Mouse (Mus musculus) lung, postnatal 14 days (tissue): ENCODE results near the gene Vmn2r83.
"Not testable (repeated sequence)": the region's sequence is repeated elsewhere in the genome, so short reads cannot be mapped to it uniquely, and the experiment has no call there.

Source experiments
- DNase-seq: peaks from one replicate; pipeline ENCODE4 v3.0.0; 2021

The Vmn2r83 gene

GRCm38 (mm10) chr10:79468431-79468830, at the start of gene Vmn2r83:
Gene Vmn2r83 (plus strand): TSS chr10:79468731.
- no peak for DNase-seq

- DNase-seq = not testable (repeated sequence)
These were observed 33.2 kb upstream of the Vmn2r83 start for GRCm38 (mm10) chr10:79435141-79435820.

- DNase-seq = no peak
These were observed 27.4 kb downstream of the Vmn2r83 start for GRCm38 (mm10) chr10:79495886-79496285.

GRCm38 (mm10) chr10:79496701-79497288, 28.3 kb downstream of the Vmn2r83 start:
- no peak for DNase-seq

GRCm38 (mm10) chr10:79502830-79503644, 34.5 kb downstream of the Vmn2r83 start:
- no peak for DNase-seq

GRCm38 (mm10) chr10:79506709-79507108, 38.2 kb downstream of the Vmn2r83 start:
- no peak for DNase-seq

DNA sequence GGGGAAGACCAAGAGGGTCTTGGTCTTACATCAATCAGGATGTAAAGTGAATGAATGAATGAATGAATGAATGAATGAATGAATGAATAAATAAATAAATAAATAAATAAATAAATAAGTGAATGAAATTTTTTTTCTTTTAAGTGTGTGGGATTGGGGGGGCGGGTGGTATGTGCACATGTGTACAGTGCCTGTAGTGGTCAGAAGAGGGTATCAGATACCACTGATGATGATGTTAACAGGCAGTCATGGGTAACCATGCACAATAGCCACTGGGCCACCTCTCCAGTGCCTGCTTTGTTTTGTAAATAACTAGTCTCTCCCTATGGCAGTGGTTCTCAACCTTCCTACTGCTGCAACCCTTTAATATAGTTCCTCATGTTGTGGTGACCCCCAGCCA, 55.9 kb downstream of the Vmn2r83 start:
- DNase-seq = no peak

DNA sequence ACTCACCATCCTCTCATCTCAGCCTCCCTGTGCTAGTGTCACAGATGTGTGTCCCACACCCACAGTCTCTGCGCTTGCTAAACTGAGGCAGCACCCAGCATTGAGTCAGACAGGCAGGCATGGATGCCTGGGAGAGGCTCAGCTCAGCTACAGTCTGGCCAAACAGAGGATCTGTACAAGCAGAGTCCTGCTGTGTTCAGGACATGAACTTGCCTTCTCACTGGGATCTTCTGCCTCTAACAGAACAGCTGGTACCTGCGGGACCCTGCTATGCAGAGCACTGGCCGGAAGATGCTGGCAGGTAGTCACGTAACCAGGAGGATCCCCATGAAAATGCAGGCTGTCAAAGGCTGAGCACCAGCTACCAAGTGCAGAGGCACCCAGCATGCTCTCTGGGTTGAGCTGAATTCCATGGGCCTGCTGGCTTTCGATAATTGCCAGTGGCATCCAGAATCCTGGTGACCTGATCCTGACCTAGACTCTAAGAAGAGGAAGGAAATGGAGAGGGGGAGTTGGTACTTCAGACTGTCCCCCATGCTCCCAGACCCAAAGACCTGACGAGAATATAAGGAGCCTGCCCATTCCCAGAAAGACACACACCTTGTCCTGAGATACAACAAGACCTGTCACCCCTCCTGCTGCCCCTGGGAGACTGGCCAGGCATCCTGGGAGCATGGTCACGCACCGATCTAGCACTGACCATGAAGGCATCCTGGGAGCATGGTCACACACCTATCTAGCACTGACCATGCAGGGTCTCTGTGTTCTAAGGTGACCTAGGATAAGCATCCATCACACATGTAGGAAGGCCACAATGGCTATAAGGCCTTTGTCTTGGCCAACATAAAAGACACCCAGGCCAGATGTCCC, 57.2 kb downstream of the Vmn2r83 start:
- no peak for DNase-seq

DNA sequence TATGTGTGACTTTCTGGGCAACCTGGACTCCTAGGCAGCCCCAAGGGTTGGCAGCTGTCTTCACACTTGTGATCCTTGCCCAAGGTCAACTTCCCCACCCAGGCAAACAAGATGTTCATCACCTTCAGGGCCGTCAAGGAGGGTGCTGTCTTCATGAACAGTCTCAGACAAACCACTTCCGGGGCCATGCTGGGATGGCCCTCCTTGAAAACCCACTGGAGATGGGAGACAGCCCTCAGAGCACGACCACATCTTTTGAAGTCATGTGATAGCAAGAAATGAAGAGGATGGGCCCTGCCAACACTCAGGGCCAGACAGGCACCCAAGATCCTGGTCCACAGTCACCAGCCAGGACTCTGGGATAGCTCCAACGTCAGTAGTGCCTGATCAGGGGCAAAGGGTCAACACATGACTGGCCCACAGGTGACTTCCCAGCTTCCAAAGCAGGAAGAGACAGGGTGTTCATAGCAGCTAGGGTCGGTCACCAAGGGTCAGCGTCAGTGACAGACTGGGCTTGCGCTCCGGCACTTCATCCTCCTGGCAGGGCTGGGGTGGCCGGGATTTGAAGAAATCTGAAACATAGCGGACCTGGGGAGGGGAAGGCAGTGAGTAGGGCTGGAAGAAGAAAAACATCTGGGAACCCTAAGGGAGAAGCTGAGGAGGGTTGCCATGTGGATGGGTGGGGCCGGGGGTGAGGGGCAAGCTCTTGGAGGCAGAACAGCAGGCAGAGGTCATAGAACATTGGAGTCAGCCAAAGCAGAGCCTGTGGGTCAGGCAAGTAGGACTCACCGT, 58.3 kb downstream of the Vmn2r83 start:
- no peak for DNase-seq

DNA sequence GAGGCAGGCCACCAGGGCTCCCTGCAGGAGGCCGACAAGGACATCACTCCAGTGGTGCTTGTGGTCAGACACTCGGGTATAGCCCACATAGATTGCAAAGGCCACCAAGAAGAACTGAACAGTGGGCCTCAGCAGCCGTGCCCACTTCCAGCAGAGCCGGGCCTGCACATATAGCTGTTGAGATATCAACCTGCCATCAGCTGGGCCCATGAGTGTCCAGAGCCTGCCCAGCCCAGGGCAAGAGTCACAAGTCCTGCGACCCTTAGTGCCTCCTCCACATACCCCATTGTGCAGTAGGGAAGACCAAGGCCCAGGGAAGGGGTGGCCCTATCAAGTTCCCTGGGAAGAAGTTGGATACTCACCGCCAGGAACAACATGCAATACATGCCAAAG, 58.9 kb downstream of the Vmn2r83 start:
- no peak for DNase-seq

DNA sequence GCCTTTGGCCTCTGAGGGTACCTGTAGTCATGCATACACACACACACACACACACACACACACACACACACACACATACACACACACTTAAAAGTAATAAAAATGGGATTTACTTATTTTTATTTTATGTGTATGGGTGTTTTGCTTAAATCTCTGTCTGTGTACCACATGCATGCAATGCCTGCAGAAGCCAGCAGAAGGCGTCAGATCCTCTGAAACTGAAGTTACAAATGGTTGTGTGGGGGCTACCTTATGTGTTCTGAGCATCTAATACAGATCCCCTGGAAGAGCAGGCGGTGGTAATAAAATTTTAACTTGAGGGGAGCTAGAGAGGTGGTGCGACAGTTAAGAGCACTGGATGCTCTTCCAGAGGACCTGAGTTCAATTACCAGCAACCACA, 59.5 kb downstream of the Vmn2r83 start:
- no peak for DNase-seq

GRCm38 (mm10) chr10:79530241-79530640, 61.7 kb downstream of the Vmn2r83 start:
- no peak for DNase-seq

- no peak for DNase-seq
These were observed 62.2 kb downstream of the Vmn2r83 start for GRCm38 (mm10) chr10:79530721-79531120.

DNA sequence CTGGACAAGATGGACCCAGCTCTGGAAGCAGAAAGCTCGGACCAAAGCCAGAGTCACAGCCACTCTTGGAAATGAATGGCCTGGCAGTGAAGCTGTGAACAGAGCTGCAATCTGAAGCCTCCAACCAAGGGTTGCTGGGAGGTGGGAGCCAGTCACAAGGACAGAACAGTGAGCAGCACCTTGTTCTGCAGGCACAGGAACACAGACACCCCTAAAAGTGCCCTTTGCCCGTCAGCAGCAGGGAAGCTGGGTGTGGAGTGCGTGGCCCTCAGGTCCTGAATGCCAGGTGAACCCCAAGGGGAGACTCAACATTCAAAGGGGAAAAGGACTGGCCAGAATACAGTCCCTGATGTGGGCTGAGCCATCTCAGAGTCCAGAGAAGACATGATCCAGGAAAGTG, 63.1 kb downstream of the Vmn2r83 start:
- no peak for DNase-seq

- DNase-seq = no peak
These were observed 64.1 kb downstream of the Vmn2r83 start for GRCm38 (mm10) chr10:79532678-79533077.

DNA sequence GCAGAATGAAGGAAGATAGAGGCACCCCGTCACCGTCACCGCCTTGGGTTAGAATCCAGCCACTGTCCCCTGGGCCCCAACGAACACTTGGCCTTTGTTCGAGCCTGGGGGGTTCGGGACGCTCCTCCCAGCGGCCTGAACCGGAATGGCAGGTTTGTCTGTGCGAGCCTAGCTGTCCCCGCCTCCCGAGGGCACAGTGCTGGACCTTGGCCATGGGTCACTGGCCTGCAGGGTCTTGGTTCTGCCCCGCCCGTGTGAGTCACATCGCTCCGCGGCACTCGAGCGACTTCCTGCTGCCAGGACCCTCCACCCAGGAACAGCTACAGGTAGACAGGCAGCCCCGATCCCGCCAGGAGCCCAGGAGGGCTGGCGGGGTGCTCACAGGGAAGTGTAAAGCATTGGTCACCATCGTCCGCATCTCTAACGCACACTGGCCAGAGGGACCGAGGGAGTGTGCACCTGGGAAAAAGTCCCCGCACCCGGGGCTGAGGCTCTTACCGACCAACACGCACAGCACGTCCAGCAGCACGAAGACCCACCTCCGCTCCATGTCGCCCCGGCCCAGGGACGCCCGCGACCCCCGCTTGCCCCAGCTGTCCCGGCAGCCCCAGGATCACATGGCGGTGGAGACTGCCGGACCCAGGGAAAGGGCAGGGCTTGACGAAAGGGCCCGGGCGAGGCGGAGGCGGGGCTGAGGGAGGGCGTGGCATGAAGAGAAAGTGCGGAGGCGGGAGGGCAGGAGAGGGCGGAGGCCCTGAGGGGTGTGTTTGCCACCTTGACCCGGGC, 64.8 kb downstream of the Vmn2r83 start, which contains the start of gene Plpp2:
Gene Plpp2, minus strand, starts transcription at position 671 of the 786 bp plus-strand sequence.
- DNase-seq = peak; percentile 85

DNA sequence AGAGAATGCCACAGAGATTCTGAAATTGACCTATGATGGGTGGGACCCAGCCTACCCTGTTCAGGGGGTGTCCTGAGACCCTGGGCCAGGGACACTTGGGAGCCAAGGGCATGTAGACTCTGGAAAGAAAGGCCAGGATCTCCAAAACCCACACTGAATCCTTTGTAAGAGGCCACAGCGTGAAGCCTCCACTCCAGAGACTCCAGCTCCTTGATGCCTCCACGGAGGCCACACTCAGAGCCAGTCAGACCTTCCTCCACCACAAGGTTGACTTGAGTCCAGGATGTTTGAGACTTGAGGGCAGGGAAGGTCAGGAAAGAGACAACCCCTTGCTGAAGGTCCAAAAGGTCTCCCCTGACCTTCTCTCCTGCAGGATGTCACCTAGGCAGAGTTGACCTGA, 65.9 kb downstream of the Vmn2r83 start:
- no peak for DNase-seq

- DNase-seq = no peak
These were observed 66.9 kb downstream of the Vmn2r83 start for GRCm38 (mm10) chr10:79535431-79535830.

- DNase-seq = no peak
These were observed 68.0 kb downstream of the Vmn2r83 start for GRCm38 (mm10) chr10:79536461-79537080.

DNA sequence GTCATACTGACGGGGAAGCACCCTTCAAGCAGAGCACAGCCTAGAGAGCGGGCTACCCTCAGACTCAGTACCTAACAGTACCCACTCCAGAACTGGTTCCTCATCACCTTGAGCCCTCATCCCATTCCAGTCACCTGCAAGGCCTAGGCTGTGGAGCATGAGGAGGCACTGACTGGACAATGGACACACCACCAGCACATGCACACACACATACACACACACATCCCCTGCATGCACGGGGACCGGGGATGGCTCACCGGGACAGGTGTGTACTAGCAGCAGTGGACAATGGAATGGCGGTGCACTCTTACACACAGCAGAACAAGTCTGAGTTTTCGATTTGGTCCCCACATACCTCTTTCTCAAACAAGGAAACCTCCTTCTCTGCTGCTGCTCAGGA, 68.7 kb downstream of the Vmn2r83 start:
- no peak for DNase-seq

GRCm38 (mm10) chr10:79537781-79538180, 69.2 kb downstream of the Vmn2r83 start:
- no peak for DNase-seq
